Mouse (Mus musculus) liver, embryonic 14.5 days (tissue): ENCODE results near the gene Slc25a39. TPM values are rescaled to one million over a fixed set of nuclear protein-coding genes. Genes with fewer than 3 reads are reported as not detected.
"Not testable (repeated sequence)": the region's sequence is repeated elsewhere in the genome, so short reads cannot be mapped to it uniquely, and the experiment has no call there.

ENCODE experiments used
- ATAC-seq: fragments of 200-750 bp; cut with Nextera tagmentation; 2 replicates; pipeline ENCODE4 v1.8.0; 2017; ENCODE audit warnings: moderate number of reproducible peaks, mild to moderate bottlenecking, moderate library complexity; ENCODE audit not compliant: insufficient read depth
- DNase-seq, 3 experiments: peaks; one replicate each; pipeline ENCODE4 v3.0.0-alpha.2; 2012 to 2013; ENCODE audit warnings: low read depth in 3 of 3, low spot score in 3 of 3
- H3K27ac ChIP-seq: fragments of 300-500 bp; sonication (generic); 2 replicates; pipeline ENCODE4 v1.5.1; 2014; ENCODE audit warnings: moderate library complexity, mild to moderate bottlenecking, control low read depth, inconsistent platforms
- H3K27me3 ChIP-seq: fragments of 300-500 bp; sonication (generic); 2 replicates; pipeline ENCODE4 v1.6.1; 2014; ENCODE audit warnings: mild to moderate bottlenecking, low read length, moderate library complexity; ENCODE audit not compliant: control insufficient read depth, insufficient read depth
- H3K36me3 ChIP-seq: fragments of 300-500 bp; sonication (generic); replicated peaks from 2 replicates; pipeline ENCODE4 v1.6.1; 2014; ENCODE audit warnings: low read depth; ENCODE audit not compliant: control insufficient read depth, insufficient read depth
- H3K4me1 ChIP-seq, 2 experiments: fragments of 200-500 bp in 1 of 2; fragments of 300-500 bp in 1 of 2; sonication (generic) in 1 of 2; replicated peaks; 2 replicates each; pipeline ENCODE4 v1.6.1; 2012 to 2014; ENCODE audit warnings: antibody characterized with exemption in 1 of 2, inconsistent platforms in 1 of 2, low read length in 1 of 2; ENCODE audit not compliant: control insufficient read depth in 2 of 2, insufficient read depth in 2 of 2
- H3K4me2 ChIP-seq: fragments of 300-500 bp; sonication (generic); 2 replicates; pipeline ENCODE4 v1.6.1; 2014; ENCODE audit warnings: low read depth, mild to moderate bottlenecking, control low read depth, moderate library complexity
- H3K4me3 ChIP-seq, 2 experiments: fragments of 200-500 bp in 1 of 2; fragments of 300-500 bp in 1 of 2; sonication (generic) in 1 of 2; 2 replicates each; pipeline ENCODE4 v1.5.1; 2012 to 2014; ENCODE audit warnings: low read depth in 2 of 2, low read length in 2 of 2, mild to moderate bottlenecking in 2 of 2, control low read depth in 1 of 2, inconsistent platforms in 1 of 2, moderate library complexity in 1 of 2; ENCODE audit not compliant: insufficient read depth in 1 of 2
- H3K9ac ChIP-seq: fragments of 300-500 bp; sonication (generic); replicated peaks from 2 replicates; pipeline ENCODE4 v1.6.1; 2014; ENCODE audit warnings: mild to moderate bottlenecking, control low read depth, moderate library complexity
- H3K9me3 ChIP-seq: fragments of 300-500 bp; sonication (generic); 2 replicates; pipeline ENCODE4 v1.6.1; 2016; ENCODE audit warnings: low read length, mixed read lengths; ENCODE audit not compliant: control insufficient read depth
- CTCF ChIP-seq: IDR thresholded peaks from 2 replicates; pipeline ENCODE4 v1.5.1; 2016; ENCODE audit warnings: antibody characterized with exemption, low read depth, control low read depth
- EP300 ChIP-seq: IDR thresholded peaks from 2 replicates; pipeline ENCODE4 v1.6.1; 2016; ENCODE audit warnings: antibody characterized with exemption, low read depth
- WGBS: fragments of 180-500 bp; shearing (Covaris S2); extraction: QIAGEN DNeasy Blood & Tissue Kit; methylation state at CpG from one replicate; pipeline ENCODE4 v1.1.7; 2014; ENCODE audit not compliant: insufficient replicate concordance; 5-methylcytosine and 5-hydroxymethylcytosine counted together
- polyA plus RNA-seq, 2 experiments: library from polyadenylated mRNA; depleted of rRNA in 1 of 2; stranded (reverse) in 1 of 2; unstranded in 1 of 2; fragments of >200 nt; fragmentation: Nextera tagmentation in 1 of 2; extraction: Ambion mirVana in 1 of 2; gene quantifications; 2 replicates each; pipeline versions ENCODE4 v1.2.1 to v1.2.3; 2012 to 2014

Gene Slc25a39
- polyA plus RNA-seq, 2 experiments, result 167 to 339 TPM

DNA sequence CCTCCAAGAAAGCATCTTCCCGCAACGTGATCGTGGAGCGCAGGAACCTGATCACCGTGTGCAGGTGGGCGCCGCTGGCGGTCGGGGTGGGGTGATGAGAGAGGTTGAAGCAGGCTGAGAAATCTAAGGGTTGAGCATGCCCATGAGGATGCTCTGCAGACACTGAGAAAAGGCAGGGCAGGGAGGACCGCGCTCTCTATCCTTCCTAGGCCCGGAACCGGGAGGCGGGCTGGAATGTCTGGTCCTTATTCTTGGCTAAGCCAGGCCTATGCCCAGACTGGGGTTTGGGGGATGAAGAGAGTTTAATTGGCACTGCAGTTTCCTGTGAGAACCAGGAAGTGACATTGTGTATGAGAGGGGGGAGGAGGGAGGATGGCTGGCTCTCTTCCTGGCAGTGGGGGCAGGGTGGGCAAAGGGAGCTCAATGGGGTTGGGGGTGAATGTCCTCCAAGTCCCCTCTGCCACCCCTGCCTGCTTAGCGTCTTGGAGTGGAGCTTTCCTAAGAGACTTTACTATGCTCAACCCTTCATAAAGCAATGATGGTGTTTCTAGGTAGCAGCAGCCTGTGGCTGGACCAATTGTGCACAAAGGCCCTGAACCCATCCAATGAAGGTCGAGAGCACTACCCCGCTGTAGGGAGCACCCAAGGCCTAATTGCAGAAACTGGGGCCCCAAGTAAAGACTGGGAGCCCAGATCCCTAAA, 13.9 kb downstream of the Slc25a39 start:
- TF ChIP-seq CTCF, result no peak
- no peak for TF ChIP-seq EP300
- Histone ChIP-seq H3K27me3 (peaks cover 77% of the 10 kb centered on the region), H3K4me1 (peaks cover 6 to 12% of the 10 kb centered on the region in 2 experiments; a peak in 3 of 4 replicates), H3K27ac (no peak overlapping the region), H3K4me2 (peak overlapping the region; percentile 61), H3K9ac (no peak overlapping the region), H3K9me3 (no peaks in the 10 kb centered on the region), H3K4me3 (peak overlapping the region in 1 of 2 experiments; percentile 35; a peak in 2 of 4 replicates), H3K36me3 (no peaks in the 10 kb centered on the region)
- DNase-seq (no peak), ATAC-seq (no peak)
- WGBS, result 7% methylated on average over 17 of the region's 17 CpGs

DNA sequence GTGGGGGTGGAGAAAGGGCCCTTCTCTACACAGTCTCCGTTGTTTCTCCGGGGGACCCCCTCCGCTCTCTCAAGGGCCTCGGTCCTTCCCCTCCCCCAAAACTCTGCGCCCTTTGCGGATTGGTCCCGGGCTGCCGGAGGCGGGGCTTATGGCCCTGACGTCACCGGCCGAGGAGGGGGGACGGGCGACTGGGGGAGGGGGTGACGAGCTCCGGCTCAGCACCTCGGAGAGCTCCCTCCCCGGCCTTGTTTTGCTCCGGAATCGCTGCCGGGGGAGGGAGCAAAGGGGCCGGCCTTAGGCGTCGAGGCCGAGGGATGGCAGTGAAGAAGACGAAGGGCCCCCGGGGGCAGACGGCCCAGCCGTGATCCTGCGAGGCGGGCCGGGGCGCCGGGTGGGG, 14.5 kb downstream of the Slc25a39 start, which contains the start of gene Rundc3a:
Gene Rundc3a (plus strand): TSS at position 166 of the 397 bp plus-strand sequence.
- TF ChIP-seq EP300 (no peak), CTCF (no peak)

DNA sequence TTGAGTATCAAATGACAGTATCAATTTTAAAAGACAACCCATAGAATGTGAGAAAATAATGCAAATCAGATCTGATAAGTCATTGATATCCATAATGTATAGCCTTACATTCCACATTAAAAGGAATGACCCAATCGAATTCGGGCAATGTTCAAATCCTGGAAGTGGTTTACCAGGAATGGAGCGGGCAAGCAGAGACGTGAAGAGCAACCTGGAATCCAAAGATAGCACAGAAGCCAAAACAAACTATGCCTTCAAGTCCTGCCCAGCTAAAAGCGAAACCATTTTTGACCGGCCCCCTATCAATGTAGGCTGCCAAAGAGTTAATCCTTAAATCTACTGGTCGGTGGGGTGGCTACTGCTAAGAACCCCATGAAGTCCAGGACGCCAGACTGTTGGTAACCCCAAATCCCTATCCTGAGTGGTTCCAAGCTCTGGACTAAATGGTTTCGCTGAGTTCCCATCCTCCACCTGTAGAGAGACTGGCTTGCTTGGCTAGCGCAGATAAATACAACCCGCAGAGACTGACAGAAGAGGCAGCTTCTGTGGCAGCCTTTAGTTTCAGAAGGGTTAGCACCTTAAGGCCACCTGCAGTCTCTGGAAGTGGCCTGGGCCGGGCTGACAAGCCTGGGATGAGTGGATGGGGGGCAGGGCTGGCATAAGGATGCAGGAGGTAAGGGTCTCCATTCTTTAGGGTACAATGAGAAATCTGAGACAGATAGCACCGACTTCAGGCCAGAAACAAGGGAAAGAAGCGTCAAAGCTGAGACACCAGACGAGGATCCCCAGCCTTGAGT, 15.1 kb downstream of the Slc25a39 start:
- 17% methylated on average over 15 of the region's 15 CpGs for WGBS
- H3K27ac ChIP-seq, result no peak overlapping the region
- DNase-seq (no peak), ATAC-seq (peak; percentile 29; the same call in 1 of the 2 replicates)
- H3K4me3 ChIP-seq, result peak overlapping the region; percentile 33 to 35
- peaks cover 65% of the 10 kb centered on the region for H3K27me3 ChIP-seq
- no peaks in the 10 kb centered on the region for H3K9me3 ChIP-seq
- no peaks in the 10 kb centered on the region for H3K36me3 ChIP-seq
- TF ChIP-seq EP300 (no peak), CTCF (no peak)
- no peak overlapping the region; the same call in none of the 2 replicates for H3K9ac ChIP-seq
- H3K4me2 ChIP-seq, result peak overlapping the region; percentile 61
- peaks cover 6 to 12% of the 10 kb centered on the region in 2 experiments; a peak in 3 of 4 replicates for H3K4me1 ChIP-seq

More for the DNA sequence above, 14.5 kb downstream of the Slc25a39 start, which contains the start of gene Rundc3a:
- Histone ChIP-seq H3K9me3 (no peaks in the 10 kb centered on the region), H3K9ac (peak within 1 kb of the TSS; percentile 10), H3K4me1 (peaks cover 6 to 12% of the 10 kb centered on the region in 2 experiments; a peak in 3 of 4 replicates), H3K4me2 (peak within 1 kb of the TSS; percentile 61), H3K27me3 (peaks cover 71% of the 10 kb centered on the region), H3K4me3 (peak within 1 kb of the TSS; percentile 33 to 35), H3K27ac (no peak within 1 kb of the TSS), H3K36me3 (no peaks in the 10 kb centered on the region)
- ATAC-seq, result peak; percentile 54
- under 1% methylated on average over 34 of the region's 34 CpGs for WGBS
- no peak for DNase-seq

DNA sequence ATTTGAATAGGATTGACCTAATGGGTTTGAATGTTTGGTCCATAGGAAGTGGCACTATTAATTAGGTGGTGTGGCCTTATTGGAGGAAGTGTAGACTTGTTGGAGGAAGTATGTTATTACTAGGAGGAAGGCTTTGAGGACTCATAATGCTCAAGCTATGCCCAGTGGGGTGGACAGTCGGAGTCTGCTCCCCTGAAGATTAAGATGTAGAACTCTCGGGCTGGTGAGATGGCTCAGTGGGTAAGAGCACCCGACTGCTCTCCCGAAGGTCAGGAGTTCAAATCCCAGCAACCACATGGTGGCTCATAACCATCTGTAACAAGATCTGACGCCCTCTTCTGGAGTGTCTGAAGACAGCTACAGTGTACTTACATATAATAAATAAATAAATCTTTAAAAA, 18.3 kb downstream of the Slc25a39 start:
- not testable (repeated sequence) for DNase-seq

DNA sequence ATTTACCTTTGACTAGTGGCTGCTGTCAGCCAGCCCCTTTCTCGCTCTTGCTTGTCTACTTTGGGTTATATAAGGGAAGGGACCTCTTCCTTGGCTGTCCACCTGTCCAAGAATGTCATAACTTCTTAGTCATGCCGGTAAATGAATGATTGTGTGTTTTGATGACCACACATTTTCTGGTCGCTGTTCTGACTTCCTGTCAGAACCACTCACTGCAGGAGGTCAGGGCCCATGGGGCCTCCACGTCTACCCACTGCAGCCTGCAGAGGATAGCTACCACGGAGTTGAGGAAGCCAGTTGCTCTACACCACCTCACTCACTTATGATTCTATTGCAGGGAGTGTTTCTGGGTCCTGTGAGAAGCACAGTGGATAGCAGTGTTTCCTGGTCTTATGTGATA, 21.6 kb downstream of the Slc25a39 start:
- no peak for DNase-seq
- H3K36me3 ChIP-seq, result no peaks in the 10 kb centered on the region
- H3K27me3 ChIP-seq, result peaks cover 15% of the 10 kb centered on the region
- H3K9ac ChIP-seq, result no peak overlapping the region
- no peak for TF ChIP-seq CTCF
- no peak for TF ChIP-seq EP300
- H3K4me2 ChIP-seq, result no peak overlapping the region
- no peak for ATAC-seq
- WGBS, result 27% methylated on average over 5 of the region's 5 CpGs
- H3K27ac ChIP-seq, result no peak overlapping the region
- peaks cover 25 to 32% of the 10 kb centered on the region in 2 experiments for H3K4me1 ChIP-seq
- H3K9me3 ChIP-seq, result no peaks in the 10 kb centered on the region
- no peak overlapping the region for H3K4me3 ChIP-seq

More for the DNA sequence above, 18.3 kb downstream of the Slc25a39 start:
- not testable (repeated sequence) for H3K4me2 ChIP-seq, H3K27ac ChIP-seq, H3K9ac ChIP-seq, H3K4me3 ChIP-seq, ATAC-seq, H3K9me3 ChIP-seq, H3K36me3 ChIP-seq
- 72% methylated on average over 4 of the region's 5 CpGs for WGBS
- peaks cover 45% of the 10 kb centered on the region for H3K27me3 ChIP-seq
- peaks cover 6 to 18% of the 10 kb centered on the region in 2 experiments for H3K4me1 ChIP-seq
